Mouse (Mus musculus) layer of hippocampus, adult 18-20 months (tissue): ENCODE data around the gene Ftsj3. TPM values are rescaled to one million over a fixed set of nuclear protein-coding genes. Genes with fewer than 3 reads are reported as not detected.

ENCODE experiments used
- DNase-seq, 2 experiments: peaks; one replicate each; pipeline ENCODE4 v3.0.0; 2022; ENCODE audit warnings: low spot score in 2 of 2
- long read RNA-seq: library from polyadenylated mRNA; stranded (forward); transcript quantifications from one replicate; pipeline ENCODE4 v2.0.0, GENCODE M21; 2021
- total RNA-seq, 2 experiments: library from RNA; stranded (reverse); gene quantifications; 2 replicates each; pipeline ENCODE4 v1.2.3; 2021

The Ftsj3 gene
- 10 to 100 TPM; 26.2 to 31.1 TPM for total RNA-seq
- long read RNA-seq, transcript Ftsj3-201 (21 exons, 3,144 nt) = major isoform, 22 of 29 reads
- long read RNA-seq, partial matches to known transcripts = 3 of 29 reads
- long read RNA-seq, other reads (novel, unspliced or antisense) = 4 of 29 reads

DNA sequence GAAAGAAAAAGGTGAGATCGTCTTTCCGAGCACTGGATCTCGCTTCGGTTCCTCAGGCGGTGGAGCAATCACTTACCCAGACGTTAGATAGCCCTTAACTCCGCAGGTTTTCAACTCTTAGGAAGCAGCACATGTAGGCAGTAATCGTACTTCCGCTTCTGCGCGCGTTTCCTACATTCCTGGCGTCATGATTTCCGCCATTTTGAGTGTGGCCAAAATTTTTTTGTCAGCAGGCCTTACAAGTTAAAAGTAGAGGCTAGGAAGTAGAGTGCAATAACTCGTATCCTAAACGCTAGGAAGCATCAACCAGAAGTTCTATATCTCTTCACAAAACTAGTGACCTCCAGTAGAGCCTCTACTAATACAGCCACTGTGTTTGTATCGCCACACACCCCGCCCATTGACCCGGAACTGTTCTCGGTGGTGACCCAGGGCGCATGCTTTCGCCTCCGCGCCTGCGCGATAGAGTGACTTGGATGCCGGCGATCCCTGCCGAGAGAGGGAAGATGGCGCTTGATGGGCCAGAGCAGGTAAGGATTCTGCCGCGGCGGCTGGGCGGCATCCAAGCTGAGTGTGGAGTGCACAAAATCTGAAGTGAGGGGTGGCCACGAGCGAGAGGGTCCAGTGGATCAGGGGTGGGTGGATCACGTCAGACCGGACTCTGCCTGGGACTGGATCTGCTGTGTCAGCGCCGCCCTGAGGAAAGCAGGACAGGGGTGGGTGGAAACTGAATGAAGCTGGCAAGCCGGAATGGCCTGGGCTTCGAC lies at the start of gene Ftsj3, which contains the start of gene Psmc5:
Gene Ftsj3 (minus strand): TSS at position 395 of the 767 bp plus-strand sequence.
Gene Psmc5 (plus strand): TSS at position 470 of the 767 bp plus-strand sequence.
- DNase-seq = peak; percentile 95 to 99

DNA sequence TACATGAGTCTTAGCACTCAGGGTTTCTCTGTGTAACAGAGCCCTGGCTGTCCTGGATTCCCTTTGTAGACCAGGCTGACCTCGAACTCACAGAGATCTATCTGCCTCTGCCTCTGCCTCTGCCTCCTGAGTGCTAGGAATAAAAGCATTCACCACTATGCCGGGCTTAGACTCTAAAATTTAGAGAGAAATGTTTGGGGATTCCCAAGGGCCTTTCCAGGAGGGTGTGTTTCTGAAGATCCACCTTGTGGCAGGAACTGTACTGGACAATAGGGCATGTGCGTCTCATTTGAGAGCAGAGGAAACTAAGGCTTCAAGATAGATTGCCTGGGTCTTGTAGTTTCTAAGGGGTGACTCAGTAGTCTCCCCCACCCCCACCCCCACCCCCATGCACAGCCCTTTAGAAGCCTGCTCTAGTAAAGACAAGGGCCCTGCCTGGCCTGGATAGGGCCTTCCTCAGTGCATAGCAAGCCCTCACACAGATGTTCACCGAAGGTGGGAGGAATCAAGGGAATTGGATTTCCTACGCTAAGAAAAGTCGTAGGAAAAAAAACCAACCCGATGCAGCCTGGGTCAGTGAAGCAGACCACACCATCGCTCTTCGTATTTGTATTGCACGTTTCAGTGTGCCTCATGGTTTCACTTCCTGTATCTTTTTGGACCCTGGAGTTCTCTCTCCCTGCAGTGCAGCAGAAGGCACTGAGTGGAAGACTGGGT lies 49.6 kb upstream of the Ftsj3 start:
- no peak for DNase-seq

DNA sequence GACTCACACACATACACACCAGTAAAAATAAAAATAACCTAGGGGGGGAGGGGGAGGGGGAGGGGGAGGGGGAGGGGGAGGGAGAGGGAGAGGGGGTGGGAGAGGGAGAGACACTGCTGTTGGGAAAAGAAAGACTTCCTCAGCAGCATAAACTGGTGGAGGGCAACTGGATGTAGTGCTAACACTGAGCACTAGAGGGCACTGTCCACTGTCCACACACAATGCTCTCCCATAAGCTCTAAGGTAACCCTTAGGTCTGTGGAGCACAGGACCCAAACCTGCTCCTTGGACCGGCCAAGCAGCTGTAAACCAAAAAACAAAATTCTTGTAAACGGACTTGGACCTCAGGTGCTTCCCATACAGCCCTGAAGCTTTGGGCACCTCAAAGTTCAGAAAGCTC lies 46.8 kb upstream of the Ftsj3 start:
- peak in 1 of 2 experiments; percentile 48 for DNase-seq

DNA sequence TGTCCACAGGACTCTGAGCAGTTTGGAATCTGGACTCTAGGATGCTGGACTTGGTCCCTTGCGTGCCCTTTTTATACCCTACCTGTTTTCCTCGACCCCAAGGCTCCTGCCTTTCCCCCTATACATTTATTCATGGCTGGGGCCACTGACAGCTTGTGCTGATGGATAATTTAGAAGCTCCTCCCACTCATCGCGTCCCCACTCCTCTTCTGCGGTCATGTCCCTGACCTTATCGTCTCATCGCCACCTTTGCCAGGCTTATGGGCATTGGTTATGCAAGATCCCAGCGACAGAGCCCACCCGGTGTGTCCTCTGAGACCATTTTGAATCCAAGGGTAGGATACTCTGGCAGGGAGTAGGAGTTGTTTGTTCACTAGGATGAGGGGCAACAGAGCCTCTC lies 45.9 kb upstream of the Ftsj3 start, which contains the start of gene Gh:
Gene Gh (minus strand): TSS at position 101 of the 400 bp plus-strand sequence.
- DNase-seq = no peak

GRCm38 (mm10) chr11:106291861-106292260 lies 36.0 kb upstream of the Ftsj3 start:
- peak in 1 of 2 experiments; percentile 20 for DNase-seq

DNA sequence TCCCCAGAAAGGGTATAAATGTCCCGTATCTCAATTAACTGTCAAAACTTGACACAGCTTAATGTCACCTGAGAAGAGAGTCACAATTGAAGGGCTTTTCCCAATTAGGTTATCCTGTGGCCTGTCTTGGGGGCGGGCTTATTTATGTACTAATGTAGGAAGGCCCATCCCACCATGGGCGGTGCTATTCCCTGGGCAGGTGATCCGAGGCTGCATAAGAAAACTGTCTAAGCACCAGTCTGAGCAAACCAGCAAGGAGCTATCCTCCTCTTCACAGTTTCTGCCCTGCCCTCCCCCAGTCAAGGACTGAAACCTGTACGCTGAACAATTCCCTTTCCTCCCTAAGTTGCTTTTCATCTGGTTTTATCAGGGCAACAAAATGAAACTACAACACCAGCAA lies 34.5 kb upstream of the Ftsj3 start:
- no peak for DNase-seq

GRCm38 (mm10) chr11:106289369-106289768 lies 33.5 kb upstream of the Ftsj3 start:
- no peak for DNase-seq

DNA sequence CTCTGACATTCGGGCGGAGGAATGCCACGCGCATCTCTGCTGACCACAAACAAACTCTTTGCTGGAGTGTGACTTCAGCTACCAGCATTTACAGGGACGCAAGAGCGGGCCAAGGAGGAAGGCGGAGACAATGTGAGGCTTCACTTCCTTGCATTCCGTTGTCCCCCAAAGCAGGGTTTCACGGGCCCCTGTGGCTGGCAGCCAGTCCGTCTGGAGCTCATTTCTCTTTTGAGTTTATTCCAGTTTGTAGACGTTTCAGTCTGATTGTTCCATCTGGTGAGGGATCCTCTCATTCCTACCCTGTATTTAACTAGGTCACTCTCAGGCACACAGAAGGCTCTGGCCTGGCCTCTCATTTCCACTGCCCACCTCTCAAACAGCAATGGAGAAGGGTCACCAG lies 31.1 kb upstream of the Ftsj3 start:
- DNase-seq = no peak

DNA sequence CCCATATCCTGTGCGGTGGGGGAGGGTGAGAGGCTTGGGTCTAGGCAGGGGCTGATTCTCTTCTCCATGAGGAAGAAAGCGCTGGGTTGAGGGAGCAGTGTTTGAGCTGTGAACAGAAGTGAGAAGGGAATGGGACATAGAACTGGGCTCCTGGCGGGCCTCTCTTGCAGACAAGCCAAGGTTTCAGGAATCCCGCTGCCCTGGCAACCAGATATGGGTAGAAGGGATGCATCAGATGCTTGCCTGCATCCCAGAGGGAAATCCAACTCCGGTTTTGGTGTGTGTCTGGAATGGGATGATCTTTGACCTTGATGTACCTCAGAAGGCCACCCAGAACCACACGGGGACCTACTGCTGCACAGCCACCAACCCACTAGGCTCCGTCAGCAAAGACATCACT lies 30.3 kb upstream of the Ftsj3 start:
- DNase-seq = no peak

DNA sequence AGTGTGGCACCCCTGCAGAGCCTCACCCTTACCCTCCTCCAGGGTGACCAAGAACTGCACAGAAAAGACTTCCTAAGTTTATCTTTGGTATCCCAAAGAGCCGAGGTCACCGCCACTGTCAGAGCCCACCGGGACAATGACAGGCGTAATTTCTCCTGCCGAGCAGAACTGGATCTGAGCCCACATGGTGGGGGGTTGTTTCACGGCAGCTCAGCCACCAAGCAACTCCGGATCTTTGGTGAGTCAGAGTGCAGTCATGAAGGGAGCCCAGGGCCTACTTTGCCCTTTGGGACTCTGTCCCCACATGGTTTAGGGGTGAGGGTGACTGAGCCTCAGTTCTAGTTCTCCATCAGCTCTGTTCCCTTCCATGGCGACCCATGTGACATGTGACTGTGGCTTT lies 28.2 kb upstream of the Ftsj3 start:
- no peak for DNase-seq

DNA sequence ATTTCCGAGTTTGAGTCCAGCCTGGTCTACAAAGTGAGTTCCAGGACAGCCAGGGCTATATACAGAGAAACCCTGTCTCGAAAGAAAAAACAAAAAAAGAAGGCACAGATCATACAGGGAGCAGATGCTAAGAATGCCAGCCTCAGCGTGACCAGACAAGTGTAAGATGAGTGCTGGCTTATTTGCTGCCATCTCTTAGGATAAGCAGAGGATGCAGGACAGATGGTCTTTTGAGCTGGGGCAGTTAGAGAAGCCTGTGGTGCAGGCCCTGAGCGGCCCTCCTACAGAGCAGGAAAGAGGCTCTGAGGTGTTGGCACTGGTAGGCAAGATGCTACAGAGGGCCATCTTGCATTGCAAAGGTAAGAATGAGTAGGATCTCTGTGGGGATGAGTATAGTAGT lies 27.5 kb upstream of the Ftsj3 start:
- no peak for DNase-seq

GRCm38 (mm10) chr11:106282452-106282851 lies 26.6 kb upstream of the Ftsj3 start:
- DNase-seq = no peak

DNA sequence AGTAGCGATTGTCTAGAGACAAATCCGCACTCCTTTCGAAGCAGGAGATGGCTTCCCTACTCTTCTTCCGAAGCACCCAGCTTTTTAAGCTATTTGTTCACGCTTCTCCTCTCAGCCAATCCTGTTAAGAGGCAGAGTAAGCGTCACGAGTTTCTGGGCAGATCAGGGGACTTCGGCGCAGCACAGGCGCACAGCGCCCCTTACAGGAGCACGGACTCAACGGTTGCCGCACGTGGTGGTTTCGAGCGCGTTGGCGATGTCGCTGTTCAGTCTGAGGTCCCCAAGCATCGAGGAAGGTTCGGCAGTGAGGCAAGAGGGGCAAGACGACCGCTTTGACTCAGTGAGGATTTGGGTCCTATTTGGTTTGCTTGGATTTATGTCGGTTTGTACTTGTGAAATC lies 20.6 kb upstream of the Ftsj3 start, which contains the start of gene Tcam1:
Gene Tcam1 (plus strand): TSS at position 219 of the 400 bp plus-strand sequence.
- DNase-seq = peak; percentile 88 to 97

GRCm38 (mm10) chr11:106274971-106275411 lies 19.1 kb upstream of the Ftsj3 start:
- no peak for DNase-seq

DNA sequence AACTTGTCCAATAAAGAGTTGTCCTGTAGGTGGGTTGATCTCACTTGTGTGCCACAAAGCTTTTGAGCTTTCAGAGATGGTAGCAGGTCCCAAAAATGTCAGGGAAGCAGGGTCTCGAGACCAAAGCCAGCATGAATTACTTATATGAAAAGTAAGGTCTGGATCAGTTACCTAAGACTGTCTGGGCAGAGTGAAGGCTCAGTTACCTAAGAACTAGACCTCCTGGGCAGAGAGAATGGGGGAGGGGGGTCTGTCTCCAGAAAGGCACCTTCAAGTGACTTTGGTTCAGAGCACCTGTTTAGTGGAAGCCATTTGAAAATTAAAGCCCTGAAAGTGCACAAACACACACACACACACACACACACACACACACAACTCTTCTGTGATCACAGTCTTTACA lies 18.5 kb upstream of the Ftsj3 start:
- DNase-seq = no peak

GRCm38 (mm10) chr11:106273811-106274210 lies 17.9 kb upstream of the Ftsj3 start:
- no peak for DNase-seq

DNA sequence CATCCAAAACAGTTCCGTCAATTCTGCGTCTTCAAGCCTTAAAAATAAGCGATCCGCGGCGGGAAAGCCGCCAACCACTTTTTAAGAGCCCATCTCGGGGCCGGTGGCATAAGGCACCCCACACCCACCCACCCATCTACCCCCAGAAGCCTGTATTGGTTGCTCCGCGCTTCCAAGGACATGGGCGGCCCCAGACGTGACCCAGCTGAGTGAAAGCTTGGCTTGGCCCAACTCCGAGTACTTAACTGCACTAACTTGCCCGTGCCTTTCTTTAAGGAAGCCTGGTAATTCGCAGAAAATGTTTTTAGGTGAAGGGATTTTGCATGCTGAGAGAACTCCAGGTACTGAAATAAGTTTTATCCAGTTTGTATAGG lies 17.4 kb upstream of the Ftsj3 start:
- no peak for DNase-seq

DNA sequence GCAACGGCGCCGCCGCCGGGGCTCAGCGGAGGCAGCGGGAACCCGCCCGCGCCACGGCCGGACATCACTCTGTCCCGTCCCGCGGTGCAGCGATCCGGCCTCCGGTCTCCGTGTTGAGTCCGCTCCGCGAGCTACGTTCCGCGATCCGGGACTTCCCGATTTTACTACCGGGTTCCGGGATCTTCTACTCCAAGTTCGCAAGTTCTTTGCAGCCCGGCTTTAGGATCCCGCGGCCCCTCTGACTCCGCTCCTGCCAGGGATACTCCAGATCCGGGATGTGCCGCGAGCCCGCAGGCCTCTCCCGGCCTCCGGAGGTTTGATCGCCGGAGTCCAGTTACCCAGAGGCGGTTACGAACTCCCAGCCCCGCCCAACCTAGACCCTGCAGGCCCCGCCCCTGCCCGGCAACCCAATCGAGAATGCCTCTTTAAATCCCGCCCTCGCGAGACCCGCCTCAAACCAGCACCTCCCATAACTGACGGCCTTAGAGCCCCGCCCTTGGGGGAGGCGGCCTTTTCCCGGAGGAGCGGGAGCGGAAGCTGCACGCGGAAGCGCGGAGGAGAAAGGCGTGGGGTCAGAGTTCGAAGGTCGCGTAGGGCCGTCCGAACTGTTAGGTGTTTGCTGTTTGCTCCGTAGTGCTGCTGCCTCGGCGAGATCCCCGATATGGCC lies 16.9 kb upstream of the Ftsj3 start, which contains the start of gene Smarcd2:
Gene Smarcd2 (minus strand): TSS at position 329 of the 667 bp plus-strand sequence.
- peak; percentile 99 for DNase-seq

DNA sequence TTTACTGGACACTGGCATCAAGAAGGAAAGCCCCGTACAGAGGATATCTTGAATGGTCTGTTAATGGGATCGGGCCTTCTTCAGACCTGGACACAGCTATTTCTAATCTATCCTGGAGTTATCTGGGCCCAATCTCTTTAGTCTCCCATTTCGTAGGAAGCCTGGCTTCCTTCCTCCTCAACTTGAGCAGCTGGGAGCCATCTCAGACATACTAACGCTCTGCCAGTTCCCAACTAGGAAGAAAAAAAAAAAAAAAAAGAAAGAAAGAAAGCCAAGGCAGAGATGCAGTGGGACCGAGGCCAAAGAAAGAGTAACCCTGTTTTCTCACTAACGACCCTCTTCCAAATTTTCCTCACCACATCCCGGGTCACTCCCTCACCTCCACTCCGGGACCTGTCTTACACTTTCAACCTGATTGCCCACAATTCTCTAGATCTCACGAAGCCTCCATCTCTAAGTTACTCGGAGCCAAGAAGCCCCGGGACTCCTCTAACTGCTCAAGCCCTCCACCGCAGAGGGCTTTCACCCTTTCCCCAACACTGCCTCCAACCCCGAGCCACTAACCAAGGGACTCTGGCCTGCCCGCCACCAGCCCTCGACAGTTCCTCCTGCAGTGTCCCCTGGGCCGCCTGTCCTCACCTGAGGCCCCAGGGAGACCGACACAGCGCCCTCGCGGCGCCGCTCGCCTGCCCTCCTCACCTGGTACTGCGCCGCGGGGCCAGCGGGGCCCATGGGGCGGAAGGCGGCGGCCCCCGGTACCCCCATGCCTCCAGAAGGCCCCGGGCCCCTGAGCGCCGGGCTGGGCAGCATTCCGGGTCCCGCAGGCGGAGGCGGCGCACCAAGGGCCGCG lies 16.1 kb upstream of the Ftsj3 start:
- DNase-seq = no peak

- no peak for DNase-seq
Measured at GRCm38 (mm10) chr11:106271131-106271793, 15.4 kb upstream of the Ftsj3 start.
